Mouse (Mus musculus) hindbrain, embryonic 12.5 days (tissue): ENCODE measurements around the gene Speg. TPM values are rescaled to one million over a fixed set of nuclear protein-coding genes. Genes with fewer than 3 reads are reported as not detected.

Experiments used
- ATAC-seq: fragments of 200-750 bp; cut with Nextera tagmentation; 2 replicates; pipeline ENCODE4 v1.8.0; 2017; ENCODE audit warnings: moderate TSS enrichment; ENCODE audit not compliant: low FRiP score
- H3K27ac ChIP-seq: fragments of 300-500 bp; sonication (generic); 2 replicates; pipeline ENCODE4 v1.5.1; 2016; ENCODE audit warnings: mild to moderate bottlenecking
- H3K27me3 ChIP-seq: fragments of 300-500 bp; sonication (generic); 2 replicates; pipeline ENCODE4 v1.6.1; 2016; ENCODE audit warnings: mild to moderate bottlenecking
- H3K36me3 ChIP-seq: fragments of 300-500 bp; sonication (generic); 2 replicates; pipeline ENCODE4 v1.6.1; 2016; ENCODE audit warnings: mild to moderate bottlenecking
- H3K4me1 ChIP-seq: fragments of 300-500 bp; sonication (generic); 2 replicates; pipeline ENCODE4 v1.6.1; 2016
- H3K4me2 ChIP-seq: fragments of 300-500 bp; sonication (generic); replicated peaks from 2 replicates; pipeline ENCODE4 v1.6.1; 2016; ENCODE audit warnings: mild to moderate bottlenecking
- H3K4me3 ChIP-seq: fragments of 300-500 bp; sonication (generic); 2 replicates; pipeline ENCODE4 v1.5.1; 2016; ENCODE audit warnings: mild to moderate bottlenecking
- H3K9ac ChIP-seq: fragments of 300-500 bp; sonication (generic); 2 replicates; pipeline ENCODE4 v1.6.1; 2016; ENCODE audit warnings: mild to moderate bottlenecking, moderate library complexity
- H3K9me3 ChIP-seq: fragments of 300-500 bp; sonication (generic); replicated peaks from 2 replicates; pipeline ENCODE4 v1.6.1; 2016; ENCODE audit warnings: mild to moderate bottlenecking
- WGBS: fragments of 180-500 bp; shearing (Covaris S2); methylation state at CpG from one replicate; pipeline ENCODE4 v1.1.7; 2016; 5-methylcytosine and 5-hydroxymethylcytosine counted together
- polyA plus RNA-seq: library from polyadenylated mRNA; unstranded; fragments of >200 nt; fragmentation: Nextera tagmentation; extraction: Ambion mirVana; gene quantifications from 2 replicates; pipeline ENCODE4 v1.2.1, GENCODE M21; 2016

Gene Speg
- polyA plus RNA-seq, 1 experiment from 2014 or later, result 19.1 TPM

- Histone ChIP-seq H3K36me3 (peaks cover 30% of the 10 kb centered on the region), H3K27me3 (peaks cover 41% of the 10 kb centered on the region), H3K4me1 (peaks cover 36% of the 10 kb centered on the region), H3K9me3 (no peaks in the 10 kb centered on the region), H3K9ac (peak overlapping the region; percentile 86), H3K4me2 (peak overlapping the region; percentile 92), H3K4me3 (peak overlapping the region; percentile 81), H3K27ac (peak overlapping the region; percentile 86; the same call in 1 of the 2 replicates)
- 18% methylated on average over 13 of the region's 13 CpGs for WGBS
- no peak for ATAC-seq
Observed at GRCm38 (mm10) chr1:75480036-75480435, 104.9 kb downstream of the Speg start.

- no peak for ATAC-seq
- peak overlapping the region; percentile 92 for H3K4me2 ChIP-seq
- H3K9ac ChIP-seq, result no peak overlapping the region
Observed at GRCm38 (mm10) chr1:75480735-75481134, 105.6 kb downstream of the Speg start.

More at GRCm38 (mm10) chr1:75480735-75481134, 105.6 kb downstream of the Speg start:
- Histone ChIP-seq H3K27ac (no peak overlapping the region), H3K4me1 (peaks cover 36% of the 10 kb centered on the region), H3K9me3 (no peaks in the 10 kb centered on the region), H3K4me3 (peak overlapping the region; percentile 81), H3K36me3 (peaks cover 30% of the 10 kb centered on the region), H3K27me3 (peaks cover 48% of the 10 kb centered on the region)
- WGBS, result 84% methylated on average over 7 of the region's 7 CpGs

Other genes with a start within 250 kb of the Speg start
- 0.10 TPM in 1 of 2 replicates, not detected in the other for gene Slc23a3, start 241.4 kb upstream of the Speg start, polyA plus RNA-seq
- 66.4 and 67.0 TPM in 2 replicates for gene Cnppd1, start 232.6 kb upstream of the Speg start, polyA plus RNA-seq
- 81.6 and 83.1 TPM in 2 replicates for gene Retreg2, start 232.5 kb upstream of the Speg start, polyA plus RNA-seq
- 37.6 and 38.8 TPM in 2 replicates for gene Zfand2b, start 206.7 kb upstream of the Speg start, polyA plus RNA-seq
- gene Abcb6, start 194.9 kb upstream of the Speg start, polyA plus RNA-seq, result 37.9 and 41.3 TPM in 2 replicates
- 24.1 and 25.6 TPM in 2 replicates for gene Ankzf1, start 183.1 kb upstream of the Speg start, polyA plus RNA-seq
- gene Atg9a, start 183.1 kb upstream of the Speg start, polyA plus RNA-seq, result 38.4 and 43.7 TPM in 2 replicates
- 21.2 and 26.3 TPM in 2 replicates for gene Glb1l, start 164.5 kb upstream of the Speg start, polyA plus RNA-seq
- 125 and 130 TPM in 2 replicates for gene Stk16, start 164.5 kb upstream of the Speg start, polyA plus RNA-seq
- gene Tuba4a, start 155.4 kb upstream of the Speg start, polyA plus RNA-seq, result 10.3 and 11.1 TPM in 2 replicates
- not detected in 2 replicates for gene A630095N17Rik, start 143.2 kb upstream of the Speg start, polyA plus RNA-seq
- 54.6 and 55.2 TPM in 2 replicates for gene Dnajb2, start 138.9 kb upstream of the Speg start, polyA plus RNA-seq
- 11.7 and 12.6 TPM in 2 replicates for gene Ptprn, start 110.8 kb upstream of the Speg start, polyA plus RNA-seq
- gene Resp18, start 96.9 kb upstream of the Speg start, polyA plus RNA-seq, result 50.0 and 56.8 TPM in 2 replicates
- gene Dnpep, start 57.3 kb upstream of the Speg start, polyA plus RNA-seq, result 173 and 175 TPM in 2 replicates
- 2.3 and 10.5 TPM in 2 replicates for gene Des, start 15.0 kb upstream of the Speg start, polyA plus RNA-seq
- 73.1 and 74.1 TPM in 2 replicates for gene Gmppa, start 60.6 kb downstream of the Speg start, polyA plus RNA-seq
- gene Asic4, start 75.1 kb downstream of the Speg start, polyA plus RNA-seq, result 18.3 and 19.0 TPM in 2 replicates
- gene Chpf, start 104.0 kb downstream of the Speg start, polyA plus RNA-seq, result 39.2 and 41.5 TPM in 2 replicates
- 25.3 and 25.7 TPM in 2 replicates for gene Tmem198, start 104.2 kb downstream of the Speg start, polyA plus RNA-seq
- 63.4 and 66.4 TPM in 2 replicates for gene Obsl1, start 131.2 kb downstream of the Speg start, polyA plus RNA-seq
- gene Inha, start 131.8 kb downstream of the Speg start, polyA plus RNA-seq, result 8.6 and 9.2 TPM in 2 replicates
- 25.7 and 29.3 TPM in 2 replicates for gene Stk11ip, start 146.2 kb downstream of the Speg start, polyA plus RNA-seq
- 36.9 and 38.6 TPM in 2 replicates for gene Slc4a3, start 171.0 kb downstream of the Speg start, polyA plus RNA-seq